Mouse (Mus musculus): ENCODE data around the gene Coasy.

DNA sequence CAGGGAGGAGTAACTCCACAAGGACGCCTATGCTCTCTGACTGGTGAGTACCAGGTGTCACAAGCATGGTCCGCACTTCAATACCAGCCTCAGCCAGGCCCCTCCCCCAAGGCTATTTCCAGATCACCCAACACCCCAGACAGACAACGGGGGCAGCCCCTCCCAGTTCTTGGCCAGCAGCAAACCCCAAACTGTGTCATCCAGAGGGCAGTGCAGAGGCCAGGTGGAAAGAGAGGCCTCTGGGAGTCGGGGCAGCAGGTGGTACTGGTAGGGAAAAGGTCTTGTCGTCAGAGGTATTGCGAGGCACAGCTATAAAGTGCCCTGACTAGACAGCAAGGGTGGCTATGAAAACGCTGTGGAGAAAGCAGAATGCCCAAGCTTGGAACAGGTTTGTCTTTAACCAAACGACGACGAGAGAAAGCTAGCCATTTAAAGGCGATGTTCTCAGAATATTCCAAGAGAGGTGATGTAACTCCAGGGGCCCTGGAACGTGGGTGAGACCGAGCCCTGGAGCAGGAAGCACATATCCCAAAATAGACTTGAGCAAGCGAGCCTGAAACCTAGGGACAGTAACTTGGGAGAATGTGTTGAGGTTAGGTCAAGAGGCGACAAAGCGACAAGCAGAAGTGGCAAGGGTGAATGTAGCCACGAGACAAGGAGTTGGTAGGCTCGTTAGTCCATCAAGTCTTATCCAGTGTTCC, 47.8 kb downstream of the Coasy start:
- TF ChIP-seq POLR2A (IDR thresholded peaks at IDR 0.05; ENCODE audit: extremely low read depth, insufficient read depth, low read length), result no peak
- no peak for TF ChIP-seq CTCF (IDR thresholded peaks at IDR 0.05; ENCODE audit: extremely low read depth, insufficient read depth, low read length)
